ENCODE assay signal across 9 mouse cellular contexts in genomic region chr6:118007302-118007701, GRCm38 (mm10). TPM values are rescaled to one million over a fixed set of nuclear protein-coding genes. Genes with fewer than 3 reads are reported as not detected.
DNase-seq lines count a peak whose midpoint lies in the region; ATAC-seq and TF ChIP-seq lines count a peak whose summit lies in the region.
"Had no signal": no experiment of that assay in that cellular context is flagged by ENCODE, and none has a peak within 500 bp of the region (broad histone marks: within the 10 kb centered on the region; RNA-seq: fewer than 3 reads in every experiment).

No protein-coding gene starts in this region.

- WGBS in midbrain, embryonic 10.5 days = 56% methylated on average over 5 of the region's 5 CpGs

- peak; percentile 63 for TF ChIP-seq CTCF in E14TG2a.4 (conservative IDR thresholded peaks at IDR 0.05; ENCODE audit: low read length)

- peak; percentile 57 for DNase-seq in adrenal gland, postnatal 14 days
- no peak for DNase-seq in adrenal gland, adult 2 months
- DNase-seq in layer of hippocampus, adult 11-12 months (ENCODE audit: low spot score) = peak; percentile 43
- DNase-seq in layer of hippocampus, adult 8-10 months (ENCODE audit: low spot score in 2 of 2) = no peak
- DNase-seq in midbrain, embryonic 10.5 days (ENCODE audit: low spot score) = no peak

- peak; percentile 53 for ATAC-seq in granulocyte monocyte progenitor cell, adult 5-6 weeks (replicated peaks; ENCODE audit: poor library complexity, severe bottlenecking)
- no peak for ATAC-seq in inflammation-experienced regulatory T-cells, adult 6 months

- H3K36me3 ChIP-seq in E14TG2a.4 (ENCODE audit: insufficient read depth, low read length) = no peaks in the 10 kb centered on the region
- no peaks in the 10 kb centered on the region for H3K36me3 ChIP-seq in midbrain, embryonic 10.5 days

- peaks cover 7% of the 10 kb centered on the region for H3K4me1 ChIP-seq in E14TG2a.4 (replicated peaks; ENCODE audit: low read depth, low read length)
- peaks cover 10% of the 10 kb centered on the region for H3K4me1 ChIP-seq in midbrain, embryonic 10.5 days

- peaks cover 54% of the 10 kb centered on the region for H3K27me3 ChIP-seq in E14TG2a.4 (ENCODE audit: insufficient read depth, low read length)
- H3K27me3 ChIP-seq in midbrain, embryonic 10.5 days (ENCODE audit: low read depth, poor library complexity, severe bottlenecking) = peaks cover 36% of the 10 kb centered on the region

- no peak overlapping the region for H3K27ac ChIP-seq in midbrain, embryonic 10.5 days (replicated peaks)

- no peaks in the 10 kb centered on the region for H3K9me3 ChIP-seq in E14TG2a.4 (ENCODE audit: low read length)
- H3K9me3 ChIP-seq in midbrain, embryonic 10.5 days (replicated peaks) = no peaks in the 10 kb centered on the region
- H3K9me3 ChIP-seq: megakaryocyte, embryonic 14.5 days had no signal

- no peak overlapping the region for H3K4me3 ChIP-seq in E14TG2a.4 (replicated peaks; ENCODE audit: low read length)
- H3K4me3 ChIP-seq in midbrain, embryonic 10.5 days = no peak overlapping the region
- H3K4me3 ChIP-seq: megakaryocyte, embryonic 14.5 days had no signal

RNA-seq across cellular contexts. Expression of gene Rasgef1a, which starts 3.9 kb away (rescaled TPM):
- 0.19 and 0.64 TPM in 2 replicates for total RNA-seq in adrenal gland, postnatal 14 days (2021)
- under 1 TPM; 0.20 to 0.31 TPM for total RNA-seq in adrenal gland, adult 2 months (2021)
- polyA plus RNA-seq in adrenal gland, adult 2 months (2012; rRNA removed) = 0.07 and 0.37 TPM in 2 replicates
- 100 to 1,000 TPM; 183 to 212 (median 202) TPM for total RNA-seq in layer of hippocampus, adult 8-10 months (2022)
- total RNA-seq in granulocyte monocyte progenitor cell, adult 5-6 weeks (2014; fragmentation: Nextera tagmentation) = not detected in 2 replicates
- not detected in 2 replicates for total RNA-seq in granulocyte monocyte progenitor cell, adult 5-6 weeks (2017)
- 1 to 10 TPM; 4.0 to 4.8 (median 4.6) TPM for polyA plus RNA-seq in inflammation-experienced regulatory T-cells, adult 6 months (2017; shearing (Covaris generic))
- polyA plus RNA-seq in midbrain, embryonic 10.5 days (2016; fragmentation: Nextera tagmentation; extraction: Ambion mirVana) = 0.09 and 0.15 TPM in 2 replicates

Comparison
In these comparisons a context has a peak if more than half of its experiments do, and no peak if none do; other contexts are left out.
1. DNase-seq: peak in adrenal gland, postnatal 14 days (single experiment) and layer of hippocampus, adult 11-12 months (single experiment); none in adrenal gland, adult 2 months (single experiment), layer of hippocampus, adult 8-10 months (0 of 2) and midbrain, embryonic 10.5 days (single experiment).
2. RNA of gene Rasgef1a, which starts 3.9 kb away (total RNA-seq): 183 to 212 TPM in layer of hippocampus, adult 8-10 months; 0.20 to 0.31 TPM in adrenal gland, adult 2 months, 0.19 to 0.64 TPM in adrenal gland, postnatal 14 days and not detected in granulocyte monocyte progenitor cell, adult 5-6 weeks; every median in the first group is over 100 times any median in the second.